Comparison of ENCODE assay signal across 27 mouse cellular contexts in genomic region chr5:34661909-34662308, GRCm38 (mm10). TPM values are rescaled to one million over a fixed set of nuclear protein-coding genes. Genes with fewer than 3 reads are reported as not detected.
DNase-seq lines count a peak whose midpoint lies in the region; ATAC-seq and TF ChIP-seq lines count a peak whose summit lies in the region.
"Had no signal": no experiment of that assay in that cellular context is flagged by ENCODE, and none has a peak within 500 bp of the region (broad histone marks: within the 10 kb centered on the region; RNA-seq: fewer than 3 reads in every experiment).

No protein-coding gene starts in this region.

- in situ Hi-C loops in CH12.LX (cut with MboI; ENCODE audit: low pct_ligation_motif_present, low pct_unique_long_range_greater_than_20kb, low sequenced_read_pairs), result loop anchor here (25.0 kb wide), 1 partner anchor 375 kb away; the partner anchor contains the start of gene Hgfac

- peaks cover 9% of the 10 kb centered on the region for H3K36me3 ChIP-seq in erythroblast, embryonic 14.5 days (ENCODE audit: control insufficient read depth)
- peaks cover 10% of the 10 kb centered on the region for H3K36me3 ChIP-seq in limb, embryonic 14.5 days (ENCODE audit: control insufficient read depth, insufficient read depth, low read length)
- H3K36me3 ChIP-seq in limb, embryonic 10.5 days, result peaks cover 11% of the 10 kb centered on the region
- H3K36me3 ChIP-seq in CH12.LX (replicated peaks in 1 of 2; ENCODE audit: control insufficient read depth in 1 of 2, insufficient read depth in 1 of 2, low read length in 1 of 2), result peaks cover 5 to 15% of the 10 kb centered on the region in 2 experiments
- 0 out of 2 replicates have a peak, but pooled peaks cover 4% of the 10 kb centered on the region for H3K36me3 ChIP-seq in liver, embryonic 14.5 days (replicated peaks; ENCODE audit: control insufficient read depth, insufficient read depth, low read depth)
- H3K36me3 ChIP-seq: hindbrain, embryonic 13.5 days had no signal

- no peak for ATAC-seq in erythroblast, adult 5-6 weeks (replicated peaks; ENCODE audit: low FRiP score, poor library complexity, severe bottlenecking)
- no peak for ATAC-seq in limb, embryonic 14.5 days (ENCODE audit: low FRiP score, low read depth)
- ATAC-seq in liver, embryonic 14.5 days (ENCODE audit: insufficient read depth), result no peak
- ATAC-seq: forebrain, embryonic 14.5 days; inflammation-experienced regulatory T-cells, adult 6 months had no signal

- TF ChIP-seq RAD21 in CH12.LX (IDR thresholded peaks at IDR 0.05; ENCODE audit: low read depth, low read length), result no peak

- no peak overlapping the region for H3K9ac ChIP-seq in limb, embryonic 14.5 days (ENCODE audit: low read depth, low read length, severe bottlenecking)
- H3K9ac ChIP-seq in CH12.LX (ENCODE audit: insufficient read depth, low read depth), result peak overlapping the region; percentile 55; the same call in 1 of the 2 replicates
- H3K9ac ChIP-seq in liver, embryonic 14.5 days (replicated peaks), result no peak overlapping the region
- H3K9ac ChIP-seq: hindbrain, embryonic 13.5 days; neural tube, embryonic 13.5 days had no signal

- no peak for TF ChIP-seq POLR2A in limb, embryonic 14.5 days (IDR thresholded peaks at IDR 0.05; ENCODE audit: borderline replicate concordance, extremely low read depth, insufficient read depth, insufficient read length)
- TF ChIP-seq POLR2A in CH12.LX (IDR thresholded peaks at IDR 0.05; ENCODE audit: low read depth, low read length), result no peak

- H3K79me2 ChIP-seq in CH12.LX (replicated peaks; ENCODE audit: control insufficient read depth, extremely low read depth, insufficient read depth, poor library complexity, severe bottlenecking), result peaks cover 24% of the 10 kb centered on the region

- 80% methylated on average over 4 of the region's 4 CpGs for WGBS in limb, embryonic 14.5 days
- 85% methylated on average over 4 of the region's 4 CpGs for WGBS in limb, embryonic 10.5 days
- WGBS in liver, embryonic 14.5 days (ENCODE audit: insufficient replicate concordance), result 68% methylated on average over 4 of the region's 4 CpGs

- peak overlapping the region; percentile 94 for H3K4me3 ChIP-seq in erythroblast, embryonic 14.5 days (replicated peaks)
- 0 out of 2 replicates have a peak overlapping the region, but pooled peaks have one; percentile 77 for H3K4me3 ChIP-seq in limb, embryonic 14.5 days (replicated peaks; ENCODE audit: low read length)
- H3K4me3 ChIP-seq in limb, embryonic 10.5 days, result no peak overlapping the region
- peak overlapping the region in 2 of 3 experiments; percentile 59 to 69 for H3K4me3 ChIP-seq in CH12.LX (replicated peaks in 1 of 3; ENCODE audit: low read depth in 2 of 3, low read length in 2 of 3, poor library complexity in 1 of 3)
- 0 out of 4 replicates have a peak overlapping the region, but pooled peaks of 1 of the 2 experiments have one; percentile 5 for H3K4me3 ChIP-seq in liver, embryonic 14.5 days (ENCODE audit: insufficient read depth in 1 of 2, low read depth in 2 of 2, low read length in 2 of 2)

- dilution Hi-C loops in CH12.LX (cut with MboI; ENCODE audit: extremely low pct_ligation_motif_present, extremely low pct_unique_long_range_greater_than_20kb, low sequenced_read_pairs), result no loop called here

- TF ChIP-seq EP300 in CH12.LX (IDR thresholded peaks at IDR 0.05; ENCODE audit: low read length), result no peak
- no peak for TF ChIP-seq EP300 in liver, embryonic 14.5 days (IDR thresholded peaks at IDR 0.05; ENCODE audit: low read depth)

- no peaks in the 10 kb centered on the region for H3K27me3 ChIP-seq in erythroblast, embryonic 14.5 days (ENCODE audit: control insufficient read depth)
- H3K27me3 ChIP-seq in limb, embryonic 14.5 days (ENCODE audit: control insufficient read depth, insufficient read depth, low read length), result no peaks in the 10 kb centered on the region
- peaks cover 13% of the 10 kb centered on the region for H3K27me3 ChIP-seq in limb, embryonic 10.5 days (ENCODE audit: low read depth, poor library complexity, severe bottlenecking)
- H3K27me3 ChIP-seq in CH12.LX (replicated peaks), result no peaks in the 10 kb centered on the region
- H3K27me3 ChIP-seq in liver, embryonic 14.5 days (ENCODE audit: control insufficient read depth, insufficient read depth, low read length), result no peaks in the 10 kb centered on the region
- H3K27me3 ChIP-seq: embryonic facial prominence, embryonic 12.5 days; hindbrain, embryonic 13.5 days; neural tube, embryonic 13.5 days had no signal

- no peak overlapping the region for H3K27ac ChIP-seq in limb, embryonic 14.5 days (replicated peaks; ENCODE audit: low read depth, low read length)
- no peak overlapping the region for H3K27ac ChIP-seq in limb, embryonic 10.5 days
- H3K27ac ChIP-seq in CH12.LX (ENCODE audit: insufficient read depth, low read depth), result no peak overlapping the region
- no peak overlapping the region for H3K27ac ChIP-seq in liver, embryonic 14.5 days
- H3K27ac ChIP-seq: embryonic facial prominence, embryonic 12.5 days; hindbrain, embryonic 13.5 days; kidney, postnatal 0 days; neural tube, embryonic 13.5 days had no signal

- no peak overlapping the region for H3K4me2 ChIP-seq in limb, embryonic 14.5 days (replicated peaks; ENCODE audit: low read depth, low read length, severe bottlenecking)
- peak overlapping the region; percentile 88 for H3K4me2 ChIP-seq in CH12.LX (ENCODE audit: insufficient read depth, low read depth, poor library complexity, severe bottlenecking)
- H3K4me2 ChIP-seq in liver, embryonic 14.5 days (ENCODE audit: low read depth), result peak overlapping the region; percentile 86

- H3K9me3 ChIP-seq in erythroblast, embryonic 14.5 days (ENCODE audit: control insufficient read depth, low read length), result no peaks in the 10 kb centered on the region
- no peaks in the 10 kb centered on the region for H3K9me3 ChIP-seq in limb, embryonic 14.5 days (ENCODE audit: control insufficient read depth, low read length)
- no peaks in the 10 kb centered on the region for H3K9me3 ChIP-seq in limb, embryonic 10.5 days (replicated peaks)
- no peaks in the 10 kb centered on the region for H3K9me3 ChIP-seq in CH12.LX (replicated peaks; ENCODE audit: low read length)
- H3K9me3 ChIP-seq in liver, embryonic 14.5 days (ENCODE audit: control insufficient read depth, low read length), result no peaks in the 10 kb centered on the region
- H3K9me3 ChIP-seq: embryonic facial prominence, embryonic 12.5 days; hindbrain, embryonic 13.5 days; neural tube, embryonic 13.5 days had no signal

- peaks cover 44% of the 10 kb centered on the region for H3K4me1 ChIP-seq in erythroblast, embryonic 14.5 days (ENCODE audit: control insufficient read depth)
- H3K4me1 ChIP-seq in limb, embryonic 14.5 days (ENCODE audit: control insufficient read depth, insufficient read depth, low read length), result peaks cover 6% of the 10 kb centered on the region
- H3K4me1 ChIP-seq in limb, embryonic 10.5 days, result peaks cover 10% of the 10 kb centered on the region
- H3K4me1 ChIP-seq in CH12.LX (ENCODE audit: control insufficient read depth in 1 of 2, insufficient read depth in 2 of 2), result peaks cover 0 to 11% of the 10 kb centered on the region in 2 experiments; a peak in 2 of 4 replicates
- H3K4me1 ChIP-seq in liver, embryonic 14.5 days (replicated peaks; ENCODE audit: control insufficient read depth in 2 of 2, insufficient read depth in 2 of 2, low read length in 1 of 2), result peaks cover 11 to 15% of the 10 kb centered on the region in 2 experiments

- peak in 1 of 2 experiments; percentile 55; a peak in 2 of 4 replicates for TF ChIP-seq CTCF in CH12.LX (conservative IDR thresholded peaks at IDR 0.05 in 1 of 2, IDR thresholded peaks at IDR 0.05 in 1 of 2; ENCODE audit: low read depth in 2 of 2, low read length in 2 of 2)
- 0 out of 2 replicates have a peak, but pooled peaks have one; percentile 3 for TF ChIP-seq CTCF in liver, embryonic 14.5 days (IDR thresholded peaks at IDR 0.05; ENCODE audit: low read depth)

- no peak for DNase-seq in limb, embryonic 14.5 days (ENCODE audit: low spot score)
- DNase-seq in limb, embryonic 10.5 days (ENCODE audit: low spot score), result no peak
- DNase-seq in CH12.LX (ENCODE audit: extremely low read depth), result no peak
- DNase-seq in liver, embryonic 14.5 days (ENCODE audit: low read depth in 3 of 3, low spot score in 3 of 3), result no peak
- DNase-seq in adrenal gland, adult 8-10 months, result no peak
- no peak for DNase-seq in cerebellum, adult 9-10 months
- DNase-seq: adrenal gland, postnatal 10 days; cerebellum, adult 18-20 months; cerebellum, postnatal 25 days; gastrocnemius, adult 2 months; heart, postnatal 14 days; kidney, adult 18-20 months; lung, adult 2 months; lung, postnatal 36 days; midbrain, embryonic 14.5 days; retina, postnatal 1 day; right cerebral cortex, postnatal 25 days; thymus, adult 2 months; thymus, postnatal 4 days had no signal

RNA-seq across cellular contexts. Expression of gene Grk4, which starts 1.7 kb away (rescaled TPM):
- 0.05 and 0.11 TPM in 2 replicates for polyA plus RNA-seq in erythroblast, embryonic 14.5 days (2012)
- 0.63 TPM in 1 of 2 replicates, not detected in the other for total RNA-seq in erythroblast, adult 5-6 weeks (2015; ENCODE audit: low replicate concordance)
- 0.51 and 0.56 TPM in 2 replicates for total RNA-seq in erythroblast, adult 5-6 weeks (2017; ENCODE audit: low replicate concordance)
- 3.3 and 5.0 TPM in 2 replicates for polyA plus RNA-seq in limb, embryonic 14.5 days (2012; rRNA removed)
- polyA plus RNA-seq in limb, embryonic 14.5 days (2014; fragmentation: Nextera tagmentation; extraction: Ambion mirVana), result 3.5 and 4.4 TPM in 2 replicates
- polyA plus RNA-seq in limb, embryonic 10.5 days (2016; fragmentation: Nextera tagmentation; extraction: Ambion mirVana), result 0.73 and 1.3 TPM in 2 replicates
- 0.63 and 0.76 TPM in 2 replicates for total RNA-seq in CH12.LX (2012; rRNA removed)
- total RNA-seq in CH12.LX (2014; rRNA removed), result 0.39 and 0.56 TPM in 2 replicates
- polyA plus RNA-seq in CH12.LX (2012; ENCODE audit: insufficient read length, low read depth), result 0.81 and 1.4 TPM in 2 replicates
- polyA plus RNA-seq in liver, embryonic 14.5 days (2012; rRNA removed), result 0.24 and 0.44 TPM in 2 replicates
- polyA plus RNA-seq in liver, embryonic 14.5 days (2014; fragmentation: Nextera tagmentation; extraction: Ambion mirVana), result 0.48 and 0.91 TPM in 2 replicates
- total RNA-seq in adrenal gland, adult 8-10 months (2022), result 1 to 10 TPM; 1.9 to 5.3 (median 3.1) TPM

RNA-seq across cellular contexts. Expression of gene Nop14, which starts 2.0 kb away (rescaled TPM):
- 1.3 TPM in 2 replicates for polyA plus RNA-seq in erythroblast, embryonic 14.5 days (2012)
- total RNA-seq in erythroblast, adult 5-6 weeks (2015; ENCODE audit: low replicate concordance), result 3.3 and 6.5 TPM in 2 replicates
- 7.0 and 8.4 TPM in 2 replicates for total RNA-seq in erythroblast, adult 5-6 weeks (2017; ENCODE audit: low replicate concordance)
- 29.2 and 30.7 TPM in 2 replicates for polyA plus RNA-seq in limb, embryonic 14.5 days (2012; rRNA removed)
- polyA plus RNA-seq in limb, embryonic 14.5 days (2014; fragmentation: Nextera tagmentation; extraction: Ambion mirVana), result 25.8 and 30.0 TPM in 2 replicates
- polyA plus RNA-seq in limb, embryonic 10.5 days (2016; fragmentation: Nextera tagmentation; extraction: Ambion mirVana), result 29.1 and 31.9 TPM in 2 replicates
- 46.1 and 51.0 TPM in 2 replicates for total RNA-seq in CH12.LX (2012; rRNA removed)
- total RNA-seq in CH12.LX (2014; rRNA removed), result 35.5 and 36.6 TPM in 2 replicates
- 101 and 109 TPM in 2 replicates for polyA plus RNA-seq in CH12.LX (2012; ENCODE audit: insufficient read length, low read depth)
- 11.2 and 12.4 TPM in 2 replicates for polyA plus RNA-seq in liver, embryonic 14.5 days (2012; rRNA removed)
- polyA plus RNA-seq in liver, embryonic 14.5 days (2014; fragmentation: Nextera tagmentation; extraction: Ambion mirVana), result 11.9 and 14.4 TPM in 2 replicates
- 10 to 100 TPM; 23.9 to 25.8 (median 24.1) TPM for total RNA-seq in adrenal gland, adult 8-10 months (2022)

RNA-seq across cellular contexts. Expression of gene Mfsd10, which starts 24.9 kb away (rescaled TPM):
- polyA plus RNA-seq in erythroblast, embryonic 14.5 days (2012), result 27.4 and 27.6 TPM in 2 replicates
- 23.2 and 40.9 TPM in 2 replicates for total RNA-seq in erythroblast, adult 5-6 weeks (2015; ENCODE audit: low replicate concordance)
- total RNA-seq in erythroblast, adult 5-6 weeks (2017; ENCODE audit: low replicate concordance), result 24.1 and 30.1 TPM in 2 replicates
- 244 and 335 TPM in 2 replicates for polyA plus RNA-seq in limb, embryonic 14.5 days (2012; rRNA removed)
- 117 and 128 TPM in 2 replicates for polyA plus RNA-seq in limb, embryonic 14.5 days (2014; fragmentation: Nextera tagmentation; extraction: Ambion mirVana)
- 105 and 111 TPM in 2 replicates for polyA plus RNA-seq in limb, embryonic 10.5 days (2016; fragmentation: Nextera tagmentation; extraction: Ambion mirVana)
- total RNA-seq in CH12.LX (2012; rRNA removed) (67.0 and 67.5 TPM in 2 replicates), CH12.LX (2014; rRNA removed) (40.4 and 42.1 TPM in 2 replicates)
- polyA plus RNA-seq in CH12.LX (2012; ENCODE audit: insufficient read length, low read depth), result 78.6 and 92.6 TPM in 2 replicates
- 53.6 and 68.5 TPM in 2 replicates for polyA plus RNA-seq in liver, embryonic 14.5 days (2012; rRNA removed)
- 33.1 and 46.7 TPM in 2 replicates for polyA plus RNA-seq in liver, embryonic 14.5 days (2014; fragmentation: Nextera tagmentation; extraction: Ambion mirVana)
- total RNA-seq in adrenal gland, adult 8-10 months (2022), result 10 to 100 TPM; 29.6 to 54.5 (median 45.8) TPM
